Mouse (Mus musculus) neural tube, embryonic 11.5 days (tissue): ENCODE data around the gene Bmper. TPM values are rescaled to one million over a fixed set of nuclear protein-coding genes. Genes with fewer than 3 reads are reported as not detected.

ENCODE experiments used
- ATAC-seq: fragments of 200-750 bp; cut with Nextera tagmentation; 2 replicates; pipeline ENCODE4 v1.8.0; 2017; ENCODE audit warnings: moderate number of reproducible peaks, mild to moderate bottlenecking, moderate TSS enrichment, moderate library complexity; ENCODE audit not compliant: insufficient read depth, low FRiP score, low TSS enrichment
- DNase-seq: peaks from one replicate; pipeline ENCODE4 v3.0.0-alpha.2; 2015; ENCODE audit warnings: low spot score
- H3K27ac ChIP-seq: fragments of 300-500 bp; sonication (generic); 2 replicates; pipeline ENCODE4 v1.5.1; 2014; ENCODE audit warnings: low read depth, mild to moderate bottlenecking, low read length
- H3K27me3 ChIP-seq: fragments of 300-500 bp; sonication (generic); 2 replicates; pipeline ENCODE4 v1.6.1; 2014; ENCODE audit warnings: mild to moderate bottlenecking, low read length, mixed read lengths; ENCODE audit not compliant: control insufficient read depth, insufficient read depth
- H3K36me3 ChIP-seq: fragments of 300-500 bp; sonication (generic); 2 replicates; pipeline ENCODE4 v1.6.1; 2014; ENCODE audit warnings: mild to moderate bottlenecking, low read length, moderate library complexity, mixed read lengths; ENCODE audit not compliant: control insufficient read depth, insufficient read depth
- H3K4me1 ChIP-seq: fragments of 300-500 bp; sonication (generic); 2 replicates; pipeline ENCODE4 v1.6.1; 2014; ENCODE audit warnings: low read length, mixed read lengths; ENCODE audit not compliant: control insufficient read depth, insufficient read depth
- H3K4me2 ChIP-seq: fragments of 300-500 bp; sonication (generic); 2 replicates; pipeline ENCODE4 v1.6.1; 2014; ENCODE audit warnings: low read depth, mild to moderate bottlenecking, moderate library complexity
- H3K4me3 ChIP-seq: fragments of 300-500 bp; sonication (generic); 2 replicates; pipeline ENCODE4 v1.5.1; 2014; ENCODE audit warnings: low read depth, low read length
- H3K9ac ChIP-seq: fragments of 300-500 bp; sonication (generic); 2 replicates; pipeline ENCODE4 v1.6.1; 2014; ENCODE audit warnings: mild to moderate bottlenecking, low read length
- H3K9me3 ChIP-seq: fragments of 300-500 bp; sonication (generic); 2 replicates; pipeline ENCODE4 v1.6.1; 2016; ENCODE audit warnings: low read length; ENCODE audit not compliant: control insufficient read depth
- WGBS: fragments of 180-500 bp; shearing (Covaris S2); extraction: QIAGEN DNeasy Blood & Tissue Kit; methylation state at CpG from one replicate; pipeline ENCODE4 v1.1.7; 2014; 5-methylcytosine and 5-hydroxymethylcytosine counted together
- polyA plus RNA-seq: library from polyadenylated mRNA; unstranded; fragments of >200 nt; fragmentation: Nextera tagmentation; extraction: Ambion mirVana; gene quantifications from 2 replicates; pipeline ENCODE4 v1.2.1, GENCODE M21; 2014

Bmper gene
- polyA plus RNA-seq, 1 experiment from 2014 or later, result 10.5 TPM

DNA sequence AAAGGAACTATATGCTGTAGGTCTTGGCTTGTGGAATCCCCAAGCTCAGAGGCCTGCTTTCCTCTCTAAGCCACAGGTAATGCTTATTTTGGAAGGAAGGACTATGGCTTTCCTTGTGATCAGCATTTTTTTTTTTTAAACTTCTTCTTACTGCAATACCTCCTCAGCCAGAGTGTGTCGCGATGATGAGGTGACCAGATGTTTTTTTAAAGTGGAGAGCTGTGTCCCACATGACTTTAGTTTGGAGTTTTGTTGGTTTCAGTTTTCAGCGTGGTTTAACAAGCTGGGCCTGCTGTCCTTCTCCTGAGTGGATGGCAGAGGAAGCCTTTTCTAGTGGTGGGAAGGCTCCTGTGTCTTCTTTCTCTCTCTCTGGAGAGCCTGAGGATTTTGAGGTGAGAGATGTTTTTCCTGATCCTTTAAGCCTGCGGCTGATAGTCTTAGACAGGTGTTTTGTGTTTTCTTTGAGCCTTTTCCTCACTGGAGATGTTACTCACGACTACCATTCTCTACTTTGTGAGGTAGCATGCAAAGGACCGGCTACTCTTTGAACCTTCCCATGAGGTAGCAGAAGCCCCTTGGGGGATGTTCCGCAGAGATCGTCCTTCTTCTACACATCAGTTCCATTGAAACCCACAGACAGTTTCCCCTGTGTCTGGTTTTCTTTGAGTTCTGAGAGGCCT lies 74.8 kb downstream of the Bmper start:
- 69% methylated on average over 8 of the region's 8 CpGs for whole genome bisulfite sequencing
- Histone ChIP-seq H3K4me3 (no peak overlapping the region), H3K27ac (no peak overlapping the region), H3K4me2 (no peak overlapping the region), H3K36me3 (no peaks in the 10 kb centered on the region), H3K9ac (no peak overlapping the region), H3K27me3 (no peaks in the 10 kb centered on the region), H3K9me3 (no peaks in the 10 kb centered on the region), H3K4me1 (no peaks in the 10 kb centered on the region)
- DNase-seq (no peak), ATAC-seq (no peak)

DNA sequence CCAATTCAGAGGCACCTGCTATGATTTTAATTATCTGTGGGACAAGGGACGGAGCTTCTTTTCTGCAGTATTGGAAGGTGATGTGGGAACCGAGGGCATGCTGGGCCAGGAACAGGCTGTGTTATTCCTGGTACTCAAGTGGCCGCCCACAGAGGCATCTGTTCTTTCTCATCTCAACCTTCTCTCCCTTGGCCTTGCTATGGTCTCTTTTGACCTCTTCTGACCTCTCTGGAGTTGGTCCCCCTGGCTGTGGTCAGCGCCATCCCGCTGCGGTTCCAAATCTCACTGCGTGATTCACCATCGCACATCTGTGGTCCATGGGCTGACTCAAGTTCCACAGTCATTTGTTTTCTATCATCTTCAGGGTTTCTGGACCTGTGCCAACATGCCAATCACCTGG lies 77.5 kb downstream of the Bmper start:
- no peaks in the 10 kb centered on the region for H3K4me1 ChIP-seq
- H3K36me3 ChIP-seq, result no peaks in the 10 kb centered on the region
- no peak overlapping the region for H3K27ac ChIP-seq
- WGBS, result 77% methylated on average over 8 of the region's 8 CpGs
- H3K27me3 ChIP-seq, result no peaks in the 10 kb centered on the region
- H3K9me3 ChIP-seq, result no peaks in the 10 kb centered on the region
- H3K4me2 ChIP-seq, result no peak overlapping the region
- no peak for ATAC-seq
- no peak overlapping the region for H3K9ac ChIP-seq
- no peak overlapping the region for H3K4me3 ChIP-seq
- no peak for DNase-seq

DNA sequence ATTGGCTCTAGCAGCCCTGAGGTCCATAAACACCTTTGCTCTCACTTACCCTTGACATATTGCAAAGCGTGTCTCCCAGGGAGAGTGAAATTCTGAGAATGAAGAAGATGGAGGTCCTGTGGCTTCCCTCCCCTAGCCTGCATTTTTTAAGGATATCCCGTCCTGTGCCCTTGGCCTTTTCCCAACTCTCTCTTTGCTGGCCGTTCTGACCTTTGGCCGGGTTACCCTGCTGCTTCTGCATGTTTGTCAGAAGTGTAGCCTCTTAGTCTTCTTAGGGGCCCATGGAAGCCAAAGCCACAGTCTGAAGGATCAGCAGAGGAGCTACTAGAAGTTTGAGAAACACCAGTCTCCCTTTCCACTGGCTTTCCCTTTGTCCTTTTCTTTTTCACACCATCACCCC lies 82.8 kb downstream of the Bmper start:
- WGBS, result 48% methylated on average over 4 of the region's 4 CpGs

DNA sequence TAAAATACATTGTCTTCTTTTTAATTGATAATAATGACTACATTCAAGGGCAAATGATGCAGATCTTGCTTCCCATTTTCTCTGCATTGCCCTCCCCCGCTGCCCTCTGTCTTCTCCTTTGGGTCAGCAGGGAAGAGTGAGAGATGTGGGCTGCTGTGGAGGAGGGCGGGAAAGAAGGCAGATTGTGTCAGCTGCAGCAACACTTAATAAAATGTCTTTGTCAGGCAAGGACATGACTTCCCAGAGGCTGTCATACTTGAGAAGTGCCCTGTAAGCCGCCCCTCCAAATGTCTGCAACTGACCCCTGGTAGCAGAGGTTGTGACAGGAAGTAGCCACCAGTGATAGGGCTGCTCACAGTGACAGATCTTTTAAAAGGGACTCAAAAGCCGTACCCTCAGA lies 83.3 kb downstream of the Bmper start:
- Histone ChIP-seq H3K27ac (no peak overlapping the region), H3K9me3 (no peaks in the 10 kb centered on the region), H3K4me1 (no peaks in the 10 kb centered on the region), H3K36me3 (no peaks in the 10 kb centered on the region), H3K9ac (no peak overlapping the region), H3K4me2 (no peak overlapping the region), H3K27me3 (no peaks in the 10 kb centered on the region), H3K4me3 (no peak overlapping the region)
- DNase-seq, result no peak
- WGBS, result 58% methylated on average over 4 of the region's 4 CpGs
- no peak for ATAC-seq

More for the DNA sequence above, 82.8 kb downstream of the Bmper start:
- H3K36me3 ChIP-seq, result no peaks in the 10 kb centered on the region
- DNase-seq (no peak), ATAC-seq (no peak)
- H3K27ac ChIP-seq, result no peak overlapping the region
- H3K4me3 ChIP-seq, result no peak overlapping the region
- no peaks in the 10 kb centered on the region for H3K4me1 ChIP-seq
- H3K9ac ChIP-seq, result no peak overlapping the region
- no peaks in the 10 kb centered on the region for H3K27me3 ChIP-seq
- H3K4me2 ChIP-seq, result no peak overlapping the region
- H3K9me3 ChIP-seq, result no peaks in the 10 kb centered on the region

DNA sequence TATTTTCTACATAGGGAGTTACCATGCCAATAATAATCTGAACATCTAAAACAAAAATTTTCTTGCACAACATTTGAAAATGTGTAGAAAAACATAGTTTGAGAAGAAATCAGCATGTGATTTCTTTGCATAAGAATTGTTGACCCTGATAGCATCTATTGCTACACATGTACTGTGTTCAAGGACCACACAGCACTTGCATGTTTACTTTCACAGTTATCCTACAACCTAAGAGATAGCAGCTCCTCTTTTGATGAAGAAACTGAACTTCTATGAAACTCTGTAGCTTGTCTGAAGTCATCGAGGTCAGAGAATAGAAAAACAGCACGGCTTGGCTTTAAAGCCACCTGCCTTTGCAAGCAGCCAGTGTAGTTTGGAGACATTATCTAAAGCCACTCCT lies 85.0 kb downstream of the Bmper start:
- H3K27ac ChIP-seq, result no peak overlapping the region
- no peaks in the 10 kb centered on the region for H3K4me1 ChIP-seq
- H3K9ac ChIP-seq, result no peak overlapping the region
- DNase-seq (no peak), ATAC-seq (no peak)
- no peaks in the 10 kb centered on the region for H3K27me3 ChIP-seq
- H3K4me2 ChIP-seq, result no peak overlapping the region
- H3K4me3 ChIP-seq, result no peak overlapping the region
- H3K9me3 ChIP-seq, result no peaks in the 10 kb centered on the region
- H3K36me3 ChIP-seq, result no peaks in the 10 kb centered on the region
- WGBS, result 96% methylated on average over 2 of the region's 2 CpGs

DNA sequence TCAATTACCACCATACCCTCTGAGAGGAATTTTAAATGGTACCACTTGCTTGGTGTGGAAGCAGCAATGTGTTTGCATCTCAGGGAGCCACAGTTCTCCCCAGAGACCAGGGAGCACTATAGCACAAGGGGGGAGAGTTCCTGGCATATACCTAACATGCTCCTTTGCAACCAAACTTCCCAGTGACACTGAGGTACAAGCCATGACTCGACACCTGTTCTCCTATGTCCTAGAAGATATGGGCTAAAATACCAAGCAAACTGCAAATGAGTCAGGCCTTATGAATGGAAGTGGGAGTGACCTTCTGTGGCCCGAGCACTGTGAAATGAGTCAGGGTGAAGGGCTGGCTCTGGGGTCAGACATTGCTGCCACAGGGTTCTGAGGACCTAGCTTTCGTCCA lies 88.1 kb downstream of the Bmper start:
- Histone ChIP-seq H3K27me3 (no peaks in the 10 kb centered on the region), H3K4me1 (no peaks in the 10 kb centered on the region), H3K9me3 (no peaks in the 10 kb centered on the region), H3K4me3 (no peak overlapping the region), H3K4me2 (no peak overlapping the region), H3K27ac (no peak overlapping the region), H3K36me3 (no peaks in the 10 kb centered on the region), H3K9ac (no peak overlapping the region)
- 87% methylated on average over 3 of the region's 3 CpGs for WGBS
- no peak for DNase-seq
- ATAC-seq, result no peak

DNA sequence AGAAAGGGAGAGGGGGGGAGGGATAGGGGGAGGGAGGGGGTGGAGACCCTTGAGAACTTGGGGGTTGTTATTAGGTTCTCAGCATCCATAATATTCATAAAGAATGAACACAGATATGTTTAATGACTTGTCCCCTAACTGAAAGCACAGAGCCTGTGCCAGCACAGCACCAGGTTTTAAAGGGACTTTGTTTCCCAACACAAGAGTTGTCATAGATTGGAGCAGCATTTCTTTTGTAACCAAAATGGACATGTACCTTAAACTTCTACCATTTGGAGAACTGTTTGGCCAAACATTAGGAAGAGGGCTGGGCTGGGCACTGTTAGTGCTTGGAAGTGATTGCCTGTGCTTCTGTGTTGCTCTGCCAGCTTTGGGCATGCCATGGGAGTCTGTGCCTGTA lies 89.1 kb downstream of the Bmper start:
- Histone ChIP-seq H3K4me1 (no peaks in the 10 kb centered on the region), H3K4me2 (no peak overlapping the region), H3K36me3 (no peaks in the 10 kb centered on the region), H3K9me3 (no peaks in the 10 kb centered on the region), H3K27me3 (no peaks in the 10 kb centered on the region), H3K4me3 (no peak overlapping the region), H3K9ac (no peak overlapping the region), H3K27ac (no peak overlapping the region)
- DNase-seq (no peak), ATAC-seq (no peak)

DNA sequence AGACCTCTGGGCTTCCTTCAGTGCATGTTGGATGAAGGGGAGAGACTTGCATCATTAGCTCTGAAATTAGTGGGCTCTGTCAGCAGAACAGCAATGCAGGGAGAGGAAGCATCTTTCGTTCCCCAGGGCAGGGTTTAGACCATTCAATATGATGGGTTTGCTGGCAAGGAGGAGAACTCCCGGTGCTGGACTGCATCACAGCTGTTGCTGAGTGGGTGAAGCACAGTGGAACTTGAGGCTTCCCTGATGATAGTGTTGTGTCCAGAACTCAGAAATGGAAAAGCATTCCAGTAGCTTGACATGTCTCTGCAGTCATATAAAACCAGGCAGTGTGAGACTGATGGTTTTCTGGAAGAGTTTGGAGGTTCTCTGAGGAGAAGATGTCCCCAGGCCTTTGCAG lies 90.0 kb downstream of the Bmper start:
- no peak overlapping the region for H3K9ac ChIP-seq
- H3K4me1 ChIP-seq, result no peaks in the 10 kb centered on the region
- 80% methylated on average over 2 of the region's 2 CpGs for WGBS
- ATAC-seq (no peak), DNase-seq (no peak)
- no peak overlapping the region for H3K27ac ChIP-seq
- no peak overlapping the region for H3K4me2 ChIP-seq
- H3K9me3 ChIP-seq, result no peaks in the 10 kb centered on the region
- H3K4me3 ChIP-seq, result no peak overlapping the region
- H3K27me3 ChIP-seq, result no peaks in the 10 kb centered on the region
- no peaks in the 10 kb centered on the region for H3K36me3 ChIP-seq

DNA sequence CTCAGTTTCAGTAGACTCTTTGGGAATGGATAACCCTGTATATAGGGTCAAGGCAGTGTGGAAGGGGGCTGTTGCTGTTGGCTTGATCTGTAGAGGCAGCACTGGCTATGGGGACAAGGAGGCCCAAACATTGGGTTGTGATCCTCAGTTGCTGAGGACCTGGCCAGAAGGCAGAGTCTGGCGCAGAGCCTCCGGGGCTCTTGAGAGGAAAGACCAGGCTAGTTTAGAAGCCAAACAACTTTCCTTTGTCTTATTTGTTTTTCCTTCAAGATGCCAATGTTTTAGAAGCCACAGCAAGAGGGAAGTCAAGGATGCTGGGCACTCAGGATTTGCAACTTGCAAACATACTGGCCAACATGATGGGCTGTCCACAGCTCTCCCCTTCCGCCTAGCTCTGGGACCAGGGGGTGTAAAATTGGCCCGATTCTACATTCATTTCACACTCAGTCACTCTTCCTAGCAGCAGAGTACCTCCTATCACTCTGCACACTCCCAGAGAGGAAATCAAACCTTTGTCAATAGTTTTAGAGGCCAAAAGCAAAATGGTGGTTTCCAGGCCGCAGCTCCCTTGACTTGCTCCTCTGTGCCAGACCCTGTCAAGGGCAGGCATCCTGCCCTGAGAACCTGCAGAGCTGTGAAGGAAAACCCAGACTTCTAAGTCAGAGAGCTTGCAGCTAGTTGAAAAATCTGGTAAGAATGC lies 92.9 kb downstream of the Bmper start:
- H3K9ac ChIP-seq, result no peak overlapping the region
- no peaks in the 10 kb centered on the region for H3K36me3 ChIP-seq
- H3K9me3 ChIP-seq, result no peaks in the 10 kb centered on the region
- H3K4me2 ChIP-seq, result no peak overlapping the region
- no peaks in the 10 kb centered on the region for H3K4me1 ChIP-seq
- DNase-seq (no peak), ATAC-seq (no peak)
- no peak overlapping the region for H3K27ac ChIP-seq
- 97% methylated on average over 5 of the region's 5 CpGs for WGBS
- H3K4me3 ChIP-seq, result no peak overlapping the region
- no peaks in the 10 kb centered on the region for H3K27me3 ChIP-seq
